Comparison of ENCODE assay signal across 8 mouse cellular contexts in genomic region chr13:119408021-119408420, GRCm38 (mm10). TPM values are rescaled to one million over a fixed set of nuclear protein-coding genes. Genes with fewer than 3 reads are reported as not detected.
DNase-seq lines count a peak whose midpoint lies in the region; ATAC-seq and TF ChIP-seq lines count a peak whose summit lies in the region.

No protein-coding gene starts in this region.

- H3K9me3 ChIP-seq in embryonic facial prominence, embryonic 13.5 days = no peaks in the 10 kb centered on the region
- no peaks in the 10 kb centered on the region for H3K9me3 ChIP-seq in heart, postnatal 0 days (replicated peaks; ENCODE audit: control insufficient read depth, low read length)
- H3K9me3 ChIP-seq in midbrain, embryonic 15.5 days = no peaks in the 10 kb centered on the region

- no peaks in the 10 kb centered on the region for H3K27me3 ChIP-seq in embryonic facial prominence, embryonic 13.5 days
- no peaks in the 10 kb centered on the region for H3K27me3 ChIP-seq in heart, postnatal 0 days (ENCODE audit: control insufficient read depth, insufficient read depth, low read length)
- no peaks in the 10 kb centered on the region for H3K27me3 ChIP-seq in midbrain, embryonic 15.5 days (replicated peaks)

- peak overlapping the region; percentile 87 for H3K9ac ChIP-seq in embryonic facial prominence, embryonic 13.5 days
- H3K9ac ChIP-seq in heart, postnatal 0 days (replicated peaks; ENCODE audit: low read depth, low read length) = peak overlapping the region; percentile 94
- H3K9ac ChIP-seq in midbrain, embryonic 15.5 days = peak overlapping the region; percentile 86

- DNase-seq in adrenal gland, postnatal 14 days = peak; percentile 40
- no peak for DNase-seq in adrenal gland, postnatal 4 days (ENCODE audit: low spot score in 2 of 2)
- DNase-seq in heart, postnatal 0 days (ENCODE audit: low spot score) = peak; percentile 93
- DNase-seq in kidney, postnatal 36 days = peak; percentile 67 to 78
- DNase-seq in yolk sac, embryonic 10.5 days (ENCODE audit: low spot score) = peak; percentile 39
- DNase-seq in ovary, postnatal 14 days (ENCODE audit: low spot score) = no peak

- no peak for TF ChIP-seq CTCF in heart, postnatal 0 days (IDR thresholded peaks at IDR 0.05; ENCODE audit: low read depth)

- TF ChIP-seq EP300 in heart, postnatal 0 days (IDR thresholded peaks at IDR 0.05; ENCODE audit: low read depth) = peak; percentile 83

- H3K4me1 ChIP-seq in embryonic facial prominence, embryonic 13.5 days = peaks cover 26% of the 10 kb centered on the region
- H3K4me1 ChIP-seq in heart, postnatal 0 days (ENCODE audit: control insufficient read depth, insufficient read depth) = peaks cover 23% of the 10 kb centered on the region
- H3K4me1 ChIP-seq in midbrain, embryonic 15.5 days = peaks cover 26% of the 10 kb centered on the region

- peak overlapping the region; percentile 98 for H3K27ac ChIP-seq in embryonic facial prominence, embryonic 13.5 days
- peak overlapping the region; percentile 99 for H3K27ac ChIP-seq in heart, postnatal 0 days (ENCODE audit: low read depth)
- no peak overlapping the region for H3K27ac ChIP-seq in midbrain, embryonic 15.5 days

- ATAC-seq in embryonic facial prominence, embryonic 13.5 days (ENCODE audit: insufficient number of reproducible peaks, insufficient read depth, low FRiP score, low TSS enrichment, low read depth) = no peak
- ATAC-seq in heart, postnatal 0 days (ENCODE audit: insufficient read depth, low read depth) = peak; percentile 83
- peak; percentile 47; the same call in 1 of the 2 replicates for ATAC-seq in midbrain, embryonic 15.5 days (replicated peaks)

- peak overlapping the region; percentile 84 for H3K4me3 ChIP-seq in embryonic facial prominence, embryonic 13.5 days
- H3K4me3 ChIP-seq in heart, postnatal 0 days (ENCODE audit: low read depth, low read length) = peak overlapping the region; percentile 96
- H3K4me3 ChIP-seq in midbrain, embryonic 15.5 days = peak overlapping the region; percentile 100

- H3K36me3 ChIP-seq in embryonic facial prominence, embryonic 13.5 days = peaks cover 15% of the 10 kb centered on the region
- peaks cover 14% of the 10 kb centered on the region for H3K36me3 ChIP-seq in heart, postnatal 0 days (replicated peaks; ENCODE audit: control insufficient read depth, insufficient read depth, low read length)
- no peaks in the 10 kb centered on the region; the same call in 1 of the 2 replicates for H3K36me3 ChIP-seq in midbrain, embryonic 15.5 days (replicated peaks)

- 2% methylated on average over 6 of the region's 6 CpGs for WGBS in embryonic facial prominence, embryonic 13.5 days
- WGBS in heart, postnatal 0 days = 4% methylated on average over 6 of the region's 6 CpGs
- 2% methylated on average over 6 of the region's 6 CpGs for WGBS in midbrain, embryonic 15.5 days

- H3K4me2 ChIP-seq in embryonic facial prominence, embryonic 13.5 days = peak overlapping the region; percentile 74
- H3K4me2 ChIP-seq in heart, postnatal 0 days (ENCODE audit: low read depth, low read length) = peak overlapping the region; percentile 73
- peak overlapping the region; percentile 76 for H3K4me2 ChIP-seq in midbrain, embryonic 15.5 days

RNA-seq across cellular contexts. Expression of gene Paip1, which starts 20.4 kb away (rescaled TPM):
- 106 and 119 TPM in 2 replicates for total RNA-seq in adrenal gland, postnatal 14 days (2021)
- 100 to 1,000 TPM; 149 to 151 TPM for total RNA-seq in adrenal gland, postnatal 4 days (2021)
- polyA plus RNA-seq in embryonic facial prominence, embryonic 13.5 days (2015; fragmentation: Nextera tagmentation; extraction: Ambion mirVana) = 98.3 and 106 TPM in 2 replicates
- 102 and 204 TPM in 2 replicates for total RNA-seq in heart, postnatal 0 days (2014; rRNA removed; ENCODE audit: low replicate concordance)
- 31.2 and 32.4 TPM in 2 replicates for polyA plus RNA-seq in heart, postnatal 0 days (2015; fragmentation: Nextera tagmentation; extraction: Ambion mirVana)
- polyA plus RNA-seq in midbrain, embryonic 15.5 days (2015; fragmentation: Nextera tagmentation; extraction: Ambion mirVana) = 142 and 157 TPM in 2 replicates

RNA-seq across cellular contexts. Expression of gene 4833420G17Rik, which starts 54.5 kb away (rescaled TPM):
- total RNA-seq in adrenal gland, postnatal 14 days (2021) = 18.7 and 22.9 TPM in 2 replicates
- 10 to 100 TPM; 42.9 to 43.8 TPM for total RNA-seq in adrenal gland, postnatal 4 days (2021)
- polyA plus RNA-seq in embryonic facial prominence, embryonic 13.5 days (2015; fragmentation: Nextera tagmentation; extraction: Ambion mirVana) = 94.5 and 94.8 TPM in 2 replicates
- 18.4 and 40.8 TPM in 2 replicates for total RNA-seq in heart, postnatal 0 days (2014; rRNA removed; ENCODE audit: low replicate concordance)
- 26.6 and 28.1 TPM in 2 replicates for polyA plus RNA-seq in heart, postnatal 0 days (2015; fragmentation: Nextera tagmentation; extraction: Ambion mirVana)
- 100.0 and 102 TPM in 2 replicates for polyA plus RNA-seq in midbrain, embryonic 15.5 days (2015; fragmentation: Nextera tagmentation; extraction: Ambion mirVana)

Comparison
In these comparisons a context has a peak if more than half of its experiments do, and no peak if none do; other contexts are left out.
1. DNase-seq: peak in adrenal gland, postnatal 14 days (single experiment), heart, postnatal 0 days (single experiment), kidney, postnatal 36 days (2 of 2) and yolk sac, embryonic 10.5 days (single experiment); none in adrenal gland, postnatal 4 days (0 of 2) and ovary, postnatal 14 days (single experiment).
2. Peak in every context shown above with its lines, with median percentiles within 50 percentile points of each other: H3K4me2 ChIP-seq, H3K4me3 ChIP-seq and H3K9ac ChIP-seq.